Mouse (Mus musculus): ENCODE measurements around the gene Sft2d2. TPM values are rescaled to one million over a fixed set of nuclear protein-coding genes. Genes with fewer than 3 reads are reported as not detected.

Gene Sft2d2
- polyA plus RNA-seq, 1 experiment from 2014 or later = 5.8 TPM

DNA sequence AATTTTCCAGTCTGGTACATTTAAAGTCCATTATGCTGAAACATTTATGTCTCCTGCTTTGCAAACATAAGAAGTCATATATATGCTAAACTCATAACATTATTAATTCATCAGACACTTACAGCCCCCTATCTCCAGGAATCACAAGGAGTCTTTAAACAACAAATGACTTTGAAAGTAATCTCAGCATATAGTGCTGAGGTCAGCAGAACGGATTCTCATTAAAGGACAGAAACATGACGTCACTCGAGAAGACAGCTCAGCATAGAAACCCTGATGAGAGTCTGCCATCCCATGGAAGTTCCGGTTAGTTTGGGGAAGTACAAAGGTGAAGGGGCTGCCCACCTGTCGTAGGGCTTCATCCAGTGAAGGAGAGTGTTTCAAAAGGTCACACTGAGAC, 64.7 kb downstream of the Sft2d2 start:
- no peaks in the 10 kb centered on the region for H3K9me3 ChIP-seq (ENCODE audit: control insufficient read depth, low read length)
- WGBS = 60% methylated on average over 5 of the region's 5 CpGs
- no peak overlapping the region for H3K9ac ChIP-seq (ENCODE audit: low read depth, low read length)
- no peaks in the 10 kb centered on the region for H3K27me3 ChIP-seq (replicated peaks; ENCODE audit: control insufficient read depth, insufficient read depth, low read length)
- H3K36me3 ChIP-seq (ENCODE audit: control insufficient read depth, insufficient read depth, low read length) = no peaks in the 10 kb centered on the region
- no peak; the same call in 1 of the 2 replicates for ATAC-seq
- no peak overlapping the region for H3K4me3 ChIP-seq (ENCODE audit: low read length)
- no peak overlapping the region for H3K27ac ChIP-seq (ENCODE audit: low read depth, low read length)
- no peaks in the 10 kb centered on the region for H3K4me1 ChIP-seq (ENCODE audit: control insufficient read depth, insufficient read depth, low read depth, low read length)
- no peak overlapping the region for H3K4me2 ChIP-seq (ENCODE audit: low read length)

Other genes starting within 250 kb of the Sft2d2 start
- gene Tbx19, start 33.7 kb downstream of the Sft2d2 start, polyA plus RNA-seq (2015; fragmentation: Nextera tagmentation; extraction: Ambion mirVana) = not detected in 2 replicates
- gene Tiprl, start 42.6 kb upstream of the Sft2d2 start, polyA plus RNA-seq (2015; fragmentation: Nextera tagmentation; extraction: Ambion mirVana) = 145 and 147 TPM in 2 replicates
- 3.0 and 3.3 TPM in 2 replicates for gene Gpr161, start 101.4 kb upstream of the Sft2d2 start, polyA plus RNA-seq (2015; fragmentation: Nextera tagmentation; extraction: Ambion mirVana)

Measured in hindbrain, embryonic 16.5 days (tissue).